Mouse (Mus musculus) limb, embryonic 12.5 days (tissue): ENCODE data around the gene Tchhl1. TPM values are rescaled to one million over a fixed set of nuclear protein-coding genes. Genes with fewer than 3 reads are reported as not detected.

Source experiments
- ATAC-seq: fragments of 200-750 bp; cut with Nextera tagmentation; 2 replicates; pipeline ENCODE4 v1.8.0; 2017; ENCODE audit warnings: low read depth, moderate TSS enrichment; ENCODE audit not compliant: insufficient number of reproducible peaks, insufficient read depth, low FRiP score, low TSS enrichment
- H3K27ac ChIP-seq: fragments of 300-500 bp; sonication (generic); 2 replicates; pipeline ENCODE4 v1.5.1; 2016; ENCODE audit warnings: mild to moderate bottlenecking, moderate library complexity
- H3K27me3 ChIP-seq: fragments of 300-500 bp; sonication (generic); 2 replicates; pipeline ENCODE4 v1.6.1; 2016; ENCODE audit warnings: mild to moderate bottlenecking, moderate library complexity
- H3K36me3 ChIP-seq: fragments of 300-500 bp; sonication (generic); 2 replicates; pipeline ENCODE4 v1.6.1; 2016; ENCODE audit warnings: mild to moderate bottlenecking, moderate library complexity
- H3K4me1 ChIP-seq: fragments of 300-500 bp; sonication (generic); replicated peaks from 2 replicates; pipeline ENCODE4 v1.6.1; 2016
- H3K4me2 ChIP-seq: fragments of 300-500 bp; sonication (generic); 2 replicates; pipeline ENCODE4 v1.6.1; 2016; ENCODE audit warnings: mild to moderate bottlenecking, moderate library complexity
- H3K4me3 ChIP-seq: fragments of 300-500 bp; sonication (generic); replicated peaks from 2 replicates; pipeline ENCODE4 v1.5.1; 2016; ENCODE audit warnings: mild to moderate bottlenecking
- H3K9ac ChIP-seq: fragments of 300-500 bp; sonication (generic); replicated peaks from 2 replicates; pipeline ENCODE4 v1.6.1; 2016; ENCODE audit warnings: mild to moderate bottlenecking, moderate library complexity
- H3K9me3 ChIP-seq: fragments of 300-500 bp; sonication (generic); 2 replicates; pipeline ENCODE4 v1.6.1; 2016; ENCODE audit warnings: mild to moderate bottlenecking, moderate library complexity
- WGBS: fragments of 180-500 bp; shearing (Covaris S2); methylation state at CpG from one replicate; pipeline ENCODE4 v1.1.7; 2016; 5-methylcytosine and 5-hydroxymethylcytosine counted together
- polyA plus RNA-seq: library from polyadenylated mRNA; unstranded; fragments of >200 nt; fragmentation: Nextera tagmentation; extraction: Ambion mirVana; gene quantifications from 2 replicates; pipeline ENCODE4 v1.2.1, GENCODE M21; 2016

Gene Tchhl1
- polyA plus RNA-seq, 1 experiment from 2014 or later = not detected

DNA sequence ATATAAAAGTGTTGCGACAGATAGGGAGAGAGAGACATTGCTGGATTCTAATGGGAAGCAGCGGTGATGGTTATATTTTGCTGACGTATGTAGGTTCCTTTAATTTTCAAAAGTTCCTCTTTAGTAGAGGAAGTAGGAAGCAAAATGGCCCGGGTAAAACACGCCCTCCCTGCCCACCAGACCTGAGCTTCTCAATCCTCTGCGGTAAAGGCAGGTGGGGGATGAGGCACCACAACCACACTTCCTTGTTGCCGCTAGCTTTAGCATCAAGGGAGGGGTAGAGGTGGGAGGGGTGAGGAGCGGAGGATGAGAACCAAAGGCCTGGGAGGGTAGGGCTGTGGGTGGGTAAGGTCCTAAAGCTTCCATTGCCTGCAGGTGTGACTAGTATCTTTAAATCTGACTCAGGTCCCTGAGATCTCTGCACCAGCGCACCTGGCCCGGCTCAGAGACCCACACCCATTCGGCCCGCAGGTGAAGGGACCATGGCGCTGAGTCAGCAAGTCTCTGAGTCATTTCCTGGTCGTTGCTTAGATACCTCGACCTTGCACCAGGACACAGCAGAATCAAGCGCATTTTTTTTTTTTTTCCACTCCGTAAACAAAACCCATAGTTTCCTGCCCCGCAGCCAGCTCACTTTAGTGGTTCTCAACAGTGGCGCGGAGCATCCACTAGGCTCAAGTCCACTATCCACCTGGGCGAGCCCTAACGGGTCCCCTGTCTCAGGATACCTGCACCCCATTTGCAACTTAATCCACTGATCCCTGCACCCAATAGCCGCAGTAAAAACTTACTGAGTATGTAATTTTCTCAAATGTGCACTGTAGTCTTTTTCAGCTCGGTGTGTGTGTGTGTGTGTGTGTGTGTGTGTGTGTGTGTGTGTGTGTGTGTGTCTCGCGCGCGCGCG lies 37.7 kb downstream of the Tchhl1 start:
- WGBS = 40% methylated on average over 30 of the region's 30 CpGs
- no peak overlapping the region for H3K4me3 ChIP-seq

GRCm38 (mm10) chr3:93506881-93507325 lies 38.3 kb downstream of the Tchhl1 start:
- no peak overlapping the region for H3K27ac ChIP-seq
- H3K4me1 ChIP-seq = no peaks in the 10 kb centered on the region
- no peaks in the 10 kb centered on the region for H3K36me3 ChIP-seq
- H3K9ac ChIP-seq = no peak overlapping the region
- no peak for ATAC-seq
- H3K27me3 ChIP-seq = no peaks in the 10 kb centered on the region
- H3K4me3 ChIP-seq = no peak overlapping the region
- H3K9me3 ChIP-seq = peaks cover 4% of the 10 kb centered on the region; the same call in 1 of the 2 replicates
- 71% methylated on average over 5 of the region's 5 CpGs for WGBS
- H3K4me2 ChIP-seq = no peak overlapping the region

More for the DNA sequence above, 37.7 kb downstream of the Tchhl1 start:
- Histone ChIP-seq H3K27me3 (no peaks in the 10 kb centered on the region), H3K36me3 (no peaks in the 10 kb centered on the region), H3K9me3 (peaks cover 4% of the 10 kb centered on the region; the same call in 1 of the 2 replicates), H3K4me2 (peak overlapping the region; percentile 30), H3K27ac (no peak overlapping the region), H3K4me1 (no peaks in the 10 kb centered on the region), H3K9ac (no peak overlapping the region)
- ATAC-seq = no peak

- Histone ChIP-seq H3K4me1 (no peaks in the 10 kb centered on the region), H3K4me2 (no peak overlapping the region), H3K9me3 (no peaks in the 10 kb centered on the region), H3K9ac (no peak overlapping the region), H3K27ac (no peak overlapping the region), H3K4me3 (no peak overlapping the region), H3K36me3 (no peaks in the 10 kb centered on the region), H3K27me3 (no peaks in the 10 kb centered on the region)
- 74% methylated on average over 1 of the region's 1 CpGs for WGBS
- no peak for ATAC-seq
Measured at GRCm38 (mm10) chr3:93509301-93509700, 40.7 kb downstream of the Tchhl1 start.

- no peak for ATAC-seq
- Histone ChIP-seq H3K4me1 (no peaks in the 10 kb centered on the region), H3K36me3 (no peaks in the 10 kb centered on the region), H3K9ac (no peak overlapping the region), H3K27ac (no peak overlapping the region), H3K4me2 (no peak overlapping the region), H3K4me3 (no peak overlapping the region), H3K9me3 (no peaks in the 10 kb centered on the region), H3K27me3 (no peaks in the 10 kb centered on the region)
- WGBS = 82% methylated on average over 1 of the region's 1 CpGs
Measured at GRCm38 (mm10) chr3:93511036-93511435, 42.5 kb downstream of the Tchhl1 start.

- Histone ChIP-seq H3K9ac (no peak overlapping the region), H3K4me1 (no peaks in the 10 kb centered on the region), H3K27ac (no peak overlapping the region), H3K27me3 (no peaks in the 10 kb centered on the region), H3K36me3 (no peaks in the 10 kb centered on the region), H3K9me3 (no peaks in the 10 kb centered on the region), H3K4me3 (no peak overlapping the region), H3K4me2 (no peak overlapping the region)
- no peak for ATAC-seq
- 91% methylated on average over 1 of the region's 1 CpGs for WGBS
Measured at GRCm38 (mm10) chr3:93511801-93512200, 43.2 kb downstream of the Tchhl1 start.

DNA sequence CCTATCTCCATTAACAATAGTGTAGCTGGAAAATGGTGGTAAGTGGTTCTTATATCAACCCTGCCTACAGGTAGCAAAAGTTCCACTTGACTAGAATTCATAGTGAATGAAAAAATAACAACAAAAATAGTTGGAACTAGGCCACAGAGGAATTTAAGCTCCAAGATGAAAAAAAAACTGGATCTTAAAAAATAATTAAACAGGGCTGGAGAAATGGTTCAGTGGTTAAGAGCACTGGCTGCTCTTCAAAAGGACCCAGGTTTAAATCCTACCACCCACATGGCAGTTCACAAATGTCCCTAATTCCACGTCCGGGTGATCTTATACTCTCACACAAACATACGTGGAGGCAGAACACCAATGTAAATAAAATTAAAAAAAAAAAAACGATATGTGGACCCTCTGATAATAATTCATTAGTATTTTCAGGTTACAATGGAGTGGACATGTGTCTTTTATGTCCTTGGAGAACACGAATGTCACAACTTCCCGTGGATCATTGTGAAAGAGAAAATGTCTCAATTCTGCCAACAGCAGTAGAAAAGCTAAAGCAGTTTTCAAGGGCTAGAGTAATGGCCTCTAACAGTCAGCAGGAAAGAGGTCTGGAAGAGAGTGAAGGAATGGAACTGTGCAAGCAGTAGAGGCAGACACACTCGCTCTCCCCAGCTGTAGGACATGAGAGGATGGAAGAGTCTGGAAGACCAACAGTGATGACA lies 44.0 kb downstream of the Tchhl1 start:
- H3K27ac ChIP-seq = no peak overlapping the region
- H3K4me3 ChIP-seq = no peak overlapping the region
- WGBS = 82% methylated on average over 7 of the region's 7 CpGs
- H3K4me2 ChIP-seq = no peak overlapping the region
- H3K36me3 ChIP-seq = no peaks in the 10 kb centered on the region
- no peaks in the 10 kb centered on the region for H3K27me3 ChIP-seq
- no peaks in the 10 kb centered on the region for H3K4me1 ChIP-seq
- no peak for ATAC-seq
- no peaks in the 10 kb centered on the region for H3K9me3 ChIP-seq
- no peak overlapping the region for H3K9ac ChIP-seq

- no peaks in the 10 kb centered on the region for H3K27me3 ChIP-seq
- H3K36me3 ChIP-seq = no peaks in the 10 kb centered on the region
- no peak overlapping the region for H3K4me3 ChIP-seq
- ATAC-seq = no peak
- no peaks in the 10 kb centered on the region for H3K4me1 ChIP-seq
- no peak overlapping the region for H3K4me2 ChIP-seq
- 90% methylated on average over 3 of the region's 3 CpGs for WGBS
- H3K9ac ChIP-seq = no peak overlapping the region
- no peaks in the 10 kb centered on the region for H3K9me3 ChIP-seq
- no peak overlapping the region for H3K27ac ChIP-seq
Measured at GRCm38 (mm10) chr3:93514628-93515027, 46.1 kb downstream of the Tchhl1 start.

- H3K9me3 ChIP-seq = no peaks in the 10 kb centered on the region
- H3K4me3 ChIP-seq = no peak overlapping the region
- H3K36me3 ChIP-seq = no peaks in the 10 kb centered on the region
- no peak overlapping the region for H3K4me2 ChIP-seq
- no peak for ATAC-seq
- WGBS = 75% methylated on average over 2 of the region's 2 CpGs
- H3K4me1 ChIP-seq = peaks cover 6% of the 10 kb centered on the region; the same call in 1 of the 2 replicates
- no peaks in the 10 kb centered on the region for H3K27me3 ChIP-seq
- H3K27ac ChIP-seq = no peak overlapping the region
- no peak overlapping the region for H3K9ac ChIP-seq
Measured at GRCm38 (mm10) chr3:93517343-93517742, 48.8 kb downstream of the Tchhl1 start.

GRCm38 (mm10) chr3:93519856-93520329 lies 51.3 kb downstream of the Tchhl1 start:
- 56% methylated on average over 5 of the region's 5 CpGs for WGBS
- Histone ChIP-seq H3K4me1 (peaks cover 6% of the 10 kb centered on the region; the same call in 1 of the 2 replicates), H3K4me3 (peak overlapping the region; percentile 65), H3K27me3 (no peaks in the 10 kb centered on the region), H3K9ac (peak overlapping the region; percentile 80; the same call in 1 of the 2 replicates), H3K27ac (peak overlapping the region; percentile 87; the same call in 1 of the 2 replicates), H3K9me3 (no peaks in the 10 kb centered on the region), H3K36me3 (peaks cover 9% of the 10 kb centered on the region), H3K4me2 (peak overlapping the region; percentile 66)
- peak; percentile 53 for ATAC-seq

GRCm38 (mm10) chr3:93520330-93521193 lies 52.0 kb downstream of the Tchhl1 start, which contains the start of gene S100a11:
Gene S100a11 (plus strand): TSS chr3:93520488.
- Histone ChIP-seq H3K4me1 (peaks cover 6% of the 10 kb centered on the region; the same call in 1 of the 2 replicates), H3K9me3 (no peaks in the 10 kb centered on the region), H3K27me3 (no peaks in the 10 kb centered on the region), H3K4me3 (peak within 1 kb of the TSS; percentile 65), H3K4me2 (peak within 1 kb of the TSS; percentile 66), H3K9ac (peak within 1 kb of the TSS; percentile 80), H3K27ac (peak within 1 kb of the TSS; percentile 87), H3K36me3 (peaks cover 16% of the 10 kb centered on the region)
- ATAC-seq = peak; percentile 96
- WGBS = under 1% methylated on average over 38 of the region's 38 CpGs
